Mouse (Mus musculus): ENCODE measurements around the gene Hk2.

Gene Hk2

GRCm38 (mm10) chr6:82707241-82707640 lies 67.0 kb downstream of the Hk2 start:
- H3K4me1 ChIP-seq (replicated peaks; ENCODE audit: low read depth, low read length), result peaks cover 43% of the 10 kb centered on the region
- H3K27me3 ChIP-seq (ENCODE audit: insufficient read depth, low read length), result no peaks in the 10 kb centered on the region

DNA sequence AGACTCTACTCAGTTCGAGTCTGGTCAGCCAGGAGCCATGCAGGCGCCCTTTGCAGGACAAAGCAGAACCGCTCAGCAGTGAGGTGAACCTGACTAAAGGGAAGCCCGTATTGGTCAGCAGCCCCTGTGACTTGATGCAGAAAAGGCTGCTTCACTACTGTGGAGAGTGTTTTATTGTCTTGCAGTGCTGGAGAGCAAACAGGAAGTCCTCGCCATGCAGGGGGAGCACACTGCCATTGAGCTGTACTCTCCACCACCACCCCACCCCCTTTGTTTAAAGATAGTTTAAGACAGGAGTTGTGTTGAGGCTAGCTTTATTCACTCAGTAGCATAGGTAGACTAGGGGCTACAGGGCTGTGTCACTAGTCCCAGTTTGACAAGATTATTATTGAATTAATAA lies 69.0 kb downstream of the Hk2 start, which contains the start of gene Pole4:
Pole4 (minus strand) TSS at position 145 of the 400 bp plus-strand sequence.
- Histone ChIP-seq H3K4me3 (replicated peaks; ENCODE audit: low read length) (peak within 1 kb of the TSS; percentile 84), H3K4me1 (replicated peaks; ENCODE audit: low read depth, low read length) (peaks cover 63% of the 10 kb centered on the region), H3K27me3 (ENCODE audit: insufficient read depth, low read length) (no peaks in the 10 kb centered on the region), H3K9me3 (ENCODE audit: low read length) (peaks cover 58% of the 10 kb centered on the region), H3K36me3 (ENCODE audit: insufficient read depth, low read length) (peaks cover 24% of the 10 kb centered on the region)
- TF ChIP-seq CTCF (conservative IDR thresholded peaks at IDR 0.05; ENCODE audit: low read length) (no peak), POU5F1 (IDR thresholded peaks at IDR 0.05; ENCODE audit: borderline replicate concordance, low read length) (no peak), NANOG (IDR thresholded peaks at IDR 0.05; ENCODE audit: borderline replicate concordance, low read length) (no peak)

More at GRCm38 (mm10) chr6:82707241-82707640, 67.0 kb downstream of the Hk2 start:
- TF ChIP-seq POU5F1 (IDR thresholded peaks at IDR 0.05; ENCODE audit: borderline replicate concordance, low read length), result no peak
- no peak for TF ChIP-seq CTCF (conservative IDR thresholded peaks at IDR 0.05; ENCODE audit: low read length)
- TF ChIP-seq NANOG (IDR thresholded peaks at IDR 0.05; ENCODE audit: borderline replicate concordance, low read length), result no peak
- Histone ChIP-seq H3K4me3 (replicated peaks; ENCODE audit: low read length) (no peak overlapping the region), H3K36me3 (ENCODE audit: insufficient read depth, low read length) (peaks cover 17% of the 10 kb centered on the region), H3K9me3 (ENCODE audit: low read length) (peaks cover 62% of the 10 kb centered on the region)

DNA sequence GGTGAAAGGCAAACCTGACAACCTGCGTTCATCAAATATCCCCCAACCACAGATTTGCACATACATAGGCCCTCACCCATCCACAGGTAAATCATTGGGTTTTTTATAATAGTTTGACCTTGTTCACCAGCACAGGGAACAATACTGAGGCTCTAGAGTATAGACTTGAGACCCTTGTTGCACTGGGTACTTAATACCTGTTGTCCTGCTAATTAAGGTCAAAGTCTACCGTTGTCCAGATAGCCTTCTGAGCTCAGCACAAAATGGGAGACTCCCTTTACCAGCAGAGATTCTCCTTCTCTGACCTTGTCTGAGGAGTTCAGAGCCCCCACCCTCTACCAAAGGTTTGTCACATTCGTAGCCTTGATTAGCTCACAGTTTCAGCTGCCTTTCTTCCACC lies 70.5 kb downstream of the Hk2 start:
- TF ChIP-seq NANOG (IDR thresholded peaks at IDR 0.05; ENCODE audit: borderline replicate concordance, low read length), result peak; percentile 90
- no peak for TF ChIP-seq CTCF (conservative IDR thresholded peaks at IDR 0.05; ENCODE audit: low read length)
- peak; percentile 73 for TF ChIP-seq POU5F1 (IDR thresholded peaks at IDR 0.05; ENCODE audit: borderline replicate concordance, low read length)
- H3K4me3 ChIP-seq (replicated peaks; ENCODE audit: low read length), result peak overlapping the region; percentile 84
- no peaks in the 10 kb centered on the region for H3K27me3 ChIP-seq (ENCODE audit: insufficient read depth, low read length)
- H3K4me1 ChIP-seq (replicated peaks; ENCODE audit: low read depth, low read length), result peaks cover 77% of the 10 kb centered on the region
- peaks cover 42% of the 10 kb centered on the region for H3K9me3 ChIP-seq (ENCODE audit: low read length)
- peaks cover 24% of the 10 kb centered on the region for H3K36me3 ChIP-seq (ENCODE audit: insufficient read depth, low read length)

DNA sequence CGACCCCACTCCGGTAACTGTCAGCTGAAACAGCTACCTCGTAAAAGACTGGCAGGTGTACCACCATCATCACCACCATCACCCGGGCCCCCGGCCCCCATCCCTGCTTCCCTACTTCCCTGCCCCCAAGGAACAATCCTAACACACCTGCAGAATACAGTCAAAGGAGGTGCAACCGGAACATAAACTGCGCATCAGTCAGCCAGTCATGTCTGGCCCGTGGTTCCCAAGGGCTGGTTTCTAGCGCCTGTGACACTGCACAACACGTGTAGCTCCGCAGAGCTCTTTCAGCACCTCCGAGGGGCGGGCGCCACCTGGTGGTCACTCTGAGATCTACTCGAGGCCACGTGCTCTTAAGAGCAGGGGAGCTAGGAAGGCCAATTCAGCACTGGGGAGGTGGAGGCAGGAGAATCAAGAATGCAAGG lies 71.6 kb downstream of the Hk2 start:
- peaks cover 16% of the 10 kb centered on the region; the same call in 1 of the 2 replicates for H3K36me3 ChIP-seq (ENCODE audit: insufficient read depth, low read length)
- H3K9me3 ChIP-seq (ENCODE audit: low read length), result peaks cover 31% of the 10 kb centered on the region
- TF ChIP-seq POU5F1 (IDR thresholded peaks at IDR 0.05; ENCODE audit: borderline replicate concordance, low read length) (no peak), CTCF (conservative IDR thresholded peaks at IDR 0.05; ENCODE audit: low read length) (peak; percentile 63)
- H3K4me3 ChIP-seq (replicated peaks; ENCODE audit: low read length), result peak overlapping the region; percentile 84
- no peaks in the 10 kb centered on the region for H3K27me3 ChIP-seq (ENCODE audit: insufficient read depth, low read length)
- H3K4me1 ChIP-seq (replicated peaks; ENCODE audit: low read depth, low read length), result peaks cover 88% of the 10 kb centered on the region

DNA sequence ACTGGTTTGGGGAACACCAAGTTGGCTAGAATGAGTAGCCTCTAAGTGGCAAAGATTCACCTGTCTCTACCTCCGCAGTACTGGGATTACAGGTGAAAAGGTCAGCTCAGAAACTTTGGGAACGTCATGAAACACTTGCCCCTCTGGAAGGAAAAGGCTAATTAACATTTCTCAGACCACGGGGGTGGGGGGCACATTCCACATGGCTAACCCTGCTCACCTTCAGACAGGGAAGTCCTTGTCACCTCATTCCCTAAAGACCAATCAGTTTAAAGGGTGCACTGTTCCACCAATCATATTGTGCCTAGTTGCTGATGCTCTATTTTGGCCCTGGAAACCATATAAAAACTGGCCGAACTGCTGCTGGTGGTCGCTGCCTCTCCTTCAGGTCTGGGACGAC lies 73.0 kb downstream of the Hk2 start:
- H3K4me1 ChIP-seq (replicated peaks; ENCODE audit: low read depth, low read length), result peaks cover 94% of the 10 kb centered on the region
- TF ChIP-seq NANOG (IDR thresholded peaks at IDR 0.05; ENCODE audit: borderline replicate concordance, low read length), result no peak
- TF ChIP-seq CTCF (conservative IDR thresholded peaks at IDR 0.05; ENCODE audit: low read length), result no peak
- TF ChIP-seq POU5F1 (IDR thresholded peaks at IDR 0.05; ENCODE audit: borderline replicate concordance, low read length), result no peak
- no peaks in the 10 kb centered on the region for H3K27me3 ChIP-seq (ENCODE audit: insufficient read depth, low read length)

GRCm38 (mm10) chr6:82699831-82700230 lies 74.4 kb downstream of the Hk2 start:
- peaks cover 11% of the 10 kb centered on the region; the same call in 1 of the 2 replicates for H3K36me3 ChIP-seq (ENCODE audit: insufficient read depth, low read length)
- peak overlapping the region; percentile 11 for H3K4me3 ChIP-seq (replicated peaks; ENCODE audit: low read length)
- no peak for TF ChIP-seq POU5F1 (IDR thresholded peaks at IDR 0.05; ENCODE audit: borderline replicate concordance, low read length)
- no peak for TF ChIP-seq NANOG (IDR thresholded peaks at IDR 0.05; ENCODE audit: borderline replicate concordance, low read length)
- TF ChIP-seq CTCF (conservative IDR thresholded peaks at IDR 0.05; ENCODE audit: low read length), result no peak
- no peaks in the 10 kb centered on the region for H3K27me3 ChIP-seq (ENCODE audit: insufficient read depth, low read length)
- H3K9me3 ChIP-seq (ENCODE audit: low read length), result peaks cover 7% of the 10 kb centered on the region; the same call in 1 of the 2 replicates
- peaks cover 93% of the 10 kb centered on the region for H3K4me1 ChIP-seq (replicated peaks; ENCODE audit: low read depth, low read length)

More for the DNA sequence above, 73.0 kb downstream of the Hk2 start:
- Histone ChIP-seq H3K4me3 (replicated peaks; ENCODE audit: low read length) (peak overlapping the region; percentile 84), H3K9me3 (ENCODE audit: low read length) (peaks cover 18% of the 10 kb centered on the region), H3K36me3 (ENCODE audit: insufficient read depth, low read length) (peaks cover 7% of the 10 kb centered on the region; the same call in 1 of the 2 replicates)

GRCm38 (mm10) chr6:82696736-82697135 lies 77.5 kb downstream of the Hk2 start:
- no peaks in the 10 kb centered on the region for H3K27me3 ChIP-seq (ENCODE audit: insufficient read depth, low read length)
- TF ChIP-seq POU5F1 (IDR thresholded peaks at IDR 0.05; ENCODE audit: borderline replicate concordance, low read length), result no peak
- TF ChIP-seq NANOG (IDR thresholded peaks at IDR 0.05; ENCODE audit: borderline replicate concordance, low read length), result no peak
- no peak for TF ChIP-seq CTCF (conservative IDR thresholded peaks at IDR 0.05; ENCODE audit: low read length)
- H3K4me1 ChIP-seq (replicated peaks; ENCODE audit: low read depth, low read length), result peaks cover 96% of the 10 kb centered on the region
- H3K36me3 ChIP-seq (ENCODE audit: insufficient read depth, low read length), result peaks cover 22% of the 10 kb centered on the region; the same call in 1 of the 2 replicates
- 0 out of 2 replicates have a peak, but pooled peaks cover 4% of the 10 kb centered on the region for H3K9me3 ChIP-seq (ENCODE audit: low read length)
- H3K4me3 ChIP-seq (replicated peaks; ENCODE audit: low read length), result peak overlapping the region; percentile 0; the same call in 1 of the 2 replicates

GRCm38 (mm10) chr6:82694668-82695067 lies 79.6 kb downstream of the Hk2 start:
- H3K4me1 ChIP-seq (replicated peaks; ENCODE audit: low read depth, low read length), result peaks cover 89% of the 10 kb centered on the region
- H3K36me3 ChIP-seq (ENCODE audit: insufficient read depth, low read length), result peaks cover 31% of the 10 kb centered on the region
- no peaks in the 10 kb centered on the region for H3K27me3 ChIP-seq (ENCODE audit: insufficient read depth, low read length)
- TF ChIP-seq NANOG (IDR thresholded peaks at IDR 0.05; ENCODE audit: borderline replicate concordance, low read length), result no peak
- TF ChIP-seq POU5F1 (IDR thresholded peaks at IDR 0.05; ENCODE audit: borderline replicate concordance, low read length), result no peak
- TF ChIP-seq CTCF (conservative IDR thresholded peaks at IDR 0.05; ENCODE audit: low read length), result no peak
- H3K9me3 ChIP-seq (ENCODE audit: low read length), result peaks cover 17% of the 10 kb centered on the region
- no peak overlapping the region for H3K4me3 ChIP-seq (replicated peaks; ENCODE audit: low read length)

DNA sequence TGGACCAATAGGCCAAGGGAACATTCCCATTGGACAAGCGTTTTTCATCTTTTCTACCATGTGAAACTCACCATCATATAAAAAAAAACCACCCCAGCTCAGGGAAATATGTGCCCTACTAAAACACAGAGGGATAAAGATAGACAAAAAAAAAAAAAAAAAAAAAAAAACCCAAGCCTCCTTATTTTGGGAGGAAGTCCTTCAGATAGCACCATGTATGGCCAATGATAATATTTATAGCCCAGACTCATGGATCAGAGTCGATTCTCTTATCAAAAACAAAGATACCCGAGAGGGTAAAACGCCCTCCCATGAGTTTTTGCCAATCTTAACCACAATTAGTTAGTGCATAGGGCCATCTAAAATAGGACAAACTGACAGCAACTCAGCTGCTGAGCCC lies 84.8 kb downstream of the Hk2 start:
- Histone ChIP-seq H3K36me3 (ENCODE audit: insufficient read depth, low read length) (peaks cover 63% of the 10 kb centered on the region), H3K4me3 (replicated peaks; ENCODE audit: low read length) (peak overlapping the region; percentile 52), H3K9me3 (ENCODE audit: low read length) (peaks cover 17% of the 10 kb centered on the region), H3K4me1 (replicated peaks; ENCODE audit: low read depth, low read length) (peaks cover 88% of the 10 kb centered on the region), H3K27me3 (ENCODE audit: insufficient read depth, low read length) (no peaks in the 10 kb centered on the region)
- no peak for TF ChIP-seq NANOG (IDR thresholded peaks at IDR 0.05; ENCODE audit: borderline replicate concordance, low read length)
- no peak for TF ChIP-seq POU5F1 (IDR thresholded peaks at IDR 0.05; ENCODE audit: borderline replicate concordance, low read length)
- TF ChIP-seq CTCF (conservative IDR thresholded peaks at IDR 0.05; ENCODE audit: low read length), result no peak

Measured in E14TG2a.4 (cell line).